Mouse (Mus musculus): ENCODE results near the gene Fam173b.

- TF ChIP-seq CTCF (IDR thresholded peaks at IDR 0.05; ENCODE audit: extremely low read depth, insufficient read depth, insufficient read length, insufficient replicate concordance), result no peak
- TF ChIP-seq POLR2A (IDR thresholded peaks at IDR 0.05; ENCODE audit: low read depth, low read length), result no peak
These were observed 37.8 kb upstream of the Fam173b start for GRCm38 (mm10) chr15:31563577-31564546.
